Mouse (Mus musculus) B cell, adult (primary cell): ENCODE measurements around the gene Pyroxd1. TPM values are rescaled to one million over a fixed set of nuclear protein-coding genes. Genes with fewer than 3 reads are reported as not detected.

Source experiments
- total RNA-seq: library from RNA; stranded (reverse); gene quantifications from 4 replicates; pipeline ENCODE4 v1.2.4, GENCODE M21; 2023; ENCODE audit not compliant: inconsistent age

The Pyroxd1 gene
- 20.0 to 25.6 TPM (median 23.3 TPM) in 4 replicates for total RNA-seq

GRCm38 (mm10) chr6:142345440-142346038, at the start of gene Pyroxd1:
Pyroxd1 (plus strand) TSS chr6:142345654.

GRCm38 (mm10) chr6:142298098-142298497, 47.4 kb upstream of the Pyroxd1 start, which contains the start of gene Iapp:
Iapp (plus strand) TSS chr6:142298423.

GRCm38 (mm10) chr6:142322881-142323280, 22.6 kb upstream of the Pyroxd1 start, which contains the start of gene Slco1a5:
Slco1a5 (minus strand) TSS chr6:142322981.

DNA sequence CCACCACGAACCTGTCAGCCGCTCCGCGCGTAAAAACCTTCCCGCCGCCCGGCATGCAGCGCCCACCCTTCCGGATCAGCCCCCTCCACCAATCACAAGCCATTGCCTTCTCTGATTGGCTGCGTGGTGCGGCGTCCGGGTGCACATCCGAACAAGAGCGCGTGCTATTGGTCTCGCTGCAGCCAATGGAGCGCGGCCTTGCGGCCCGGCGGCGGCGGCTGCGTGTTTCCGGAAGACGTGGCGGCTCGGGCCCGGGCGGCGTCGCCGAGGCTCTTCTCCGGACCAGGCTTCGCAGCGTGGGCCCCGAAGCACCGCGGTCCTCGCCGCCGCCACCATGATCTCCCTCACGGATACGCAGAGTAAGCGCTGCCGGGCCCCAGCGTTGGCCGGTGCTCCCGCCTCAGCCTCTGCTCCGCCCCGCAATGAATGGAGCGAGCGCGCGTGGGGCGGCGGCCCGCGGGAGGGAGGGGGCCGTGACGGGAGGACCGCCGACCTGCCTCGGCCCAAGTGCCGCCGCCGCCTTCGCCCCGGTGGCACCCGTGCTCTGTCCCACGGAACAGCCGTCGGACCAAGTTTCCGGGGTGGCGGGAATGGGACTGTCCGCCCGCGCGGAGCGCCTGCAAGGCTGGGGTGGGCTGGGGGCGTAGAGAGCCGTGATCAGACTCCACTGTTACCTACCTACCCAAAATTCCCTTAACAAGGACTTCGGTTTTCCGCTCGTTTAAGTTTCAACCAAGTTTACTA, 41.7 kb downstream of the Pyroxd1 start, which contains the start of the genes Recql and Golt1b:
Recql (minus strand) TSS at position 77 of the 744 bp plus-strand sequence.
Golt1b (plus strand) TSS at position 211 of the 744 bp plus-strand sequence.

Other genes with a start within 250 kb of the Pyroxd1 start
- not detected in 4 replicates for gene Slco1a6, start 137.1 kb upstream of the Pyroxd1 start, total RNA-seq
- gene Iapp, start 47.2 kb upstream of the Pyroxd1 start, total RNA-seq, result not detected in 4 replicates
- gene Slco1a5, start 22.7 kb upstream of the Pyroxd1 start, total RNA-seq, result not detected in 4 replicates
- 29.4 to 44.9 TPM (median 32.1 TPM) in 4 replicates for gene Recql, start 41.4 kb downstream of the Pyroxd1 start, total RNA-seq
- 12.9 to 21.0 TPM (median 18.7 TPM) in 4 replicates for gene Golt1b, start 41.6 kb downstream of the Pyroxd1 start, total RNA-seq
- 0.48 to 0.64 TPM (median 0.48 TPM) in 3 of 4 replicates, not detected in the other for gene Spx, start 67.8 kb downstream of the Pyroxd1 start, total RNA-seq
- gene Gys2, start 127.5 kb downstream of the Pyroxd1 start, total RNA-seq, result not detected in 4 replicates
- 0.90 to 0.96 TPM in 2 of 4 replicates, not detected in the others for gene Ldhb, start 162.3 kb downstream of the Pyroxd1 start, total RNA-seq
- not detected in 4 replicates for gene Kcnj8, start 226.0 kb downstream of the Pyroxd1 start, total RNA-seq